Mouse (Mus musculus): ENCODE measurements at regions not wholly inside any gene's neighbourhood (a gene's known extent, or its start where the extent isn't known, plus 50 kb on each side); places are given as distances from the start of the nearest gene placed in this dataset.
"Not testable (repeated sequence)": the region's sequence is repeated elsewhere in the genome, so short reads cannot be mapped to it uniquely, and the experiment has no call there.

DNA sequence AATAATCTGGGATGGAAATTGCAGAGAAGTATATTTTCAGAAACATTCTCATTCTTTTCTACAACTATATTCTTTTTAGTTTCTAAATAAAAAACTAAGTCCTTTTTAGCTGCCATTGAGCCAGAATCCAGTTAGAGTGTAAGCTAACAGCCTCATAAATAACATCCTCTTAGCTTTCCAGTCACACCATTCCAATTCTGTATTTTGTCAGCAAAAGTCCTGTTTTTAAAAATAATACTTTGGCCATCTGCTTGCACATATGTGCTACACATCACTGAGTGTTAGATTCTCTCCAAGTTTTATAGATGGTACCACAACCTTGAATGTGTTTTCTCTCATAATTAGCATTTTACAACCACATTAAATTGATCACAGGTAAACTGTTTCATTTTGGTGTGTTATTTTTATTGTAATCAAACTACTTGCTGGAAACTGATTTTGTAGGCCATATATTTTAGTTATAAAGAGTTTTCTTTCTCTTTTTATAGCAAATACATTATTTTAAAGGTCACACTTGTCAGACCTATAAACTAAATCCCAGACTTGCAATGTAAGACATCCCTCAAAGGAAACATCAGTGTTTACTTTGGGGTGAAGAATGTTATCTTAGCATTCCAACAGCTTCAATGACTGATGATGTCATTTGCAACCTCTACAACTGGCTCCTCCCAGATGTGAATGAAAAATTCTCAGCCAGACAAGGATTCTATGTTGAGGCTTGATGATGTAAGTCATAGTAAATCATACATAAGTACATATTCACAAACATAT, 1878.9 kb upstream of the Flrt2 start:
- DNase-seq (ENCODE audit: extremely low spot score) = no peak

DNA sequence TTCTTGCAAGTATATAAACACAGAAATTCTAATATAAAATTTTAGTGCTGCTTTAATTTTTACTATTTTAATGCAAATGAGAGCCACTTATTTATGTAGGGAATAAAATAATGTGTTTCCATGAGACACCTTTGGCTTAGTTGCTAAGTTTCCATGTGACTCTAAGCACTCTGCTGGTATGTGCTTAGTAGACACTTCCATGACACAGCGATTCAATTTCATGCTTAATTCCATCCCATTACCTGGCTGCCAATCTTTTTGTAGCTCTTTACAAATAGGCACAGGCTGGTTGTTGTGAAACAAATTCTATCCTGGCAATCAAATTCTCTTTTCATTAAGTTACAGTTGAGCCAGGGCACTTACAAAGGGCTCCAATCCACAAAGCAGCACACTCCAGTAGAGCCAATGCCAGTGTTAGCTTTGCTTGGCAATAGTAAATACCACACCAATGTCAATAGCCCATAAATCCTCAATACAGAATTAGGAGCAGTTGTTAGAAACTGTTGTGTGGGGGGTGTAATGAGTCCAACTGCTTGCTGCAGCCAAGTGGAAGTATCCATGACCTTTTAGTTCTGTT, 1841.0 kb upstream of the Flrt2 start:
- no peak for DNase-seq (ENCODE audit: extremely low spot score)

DNA sequence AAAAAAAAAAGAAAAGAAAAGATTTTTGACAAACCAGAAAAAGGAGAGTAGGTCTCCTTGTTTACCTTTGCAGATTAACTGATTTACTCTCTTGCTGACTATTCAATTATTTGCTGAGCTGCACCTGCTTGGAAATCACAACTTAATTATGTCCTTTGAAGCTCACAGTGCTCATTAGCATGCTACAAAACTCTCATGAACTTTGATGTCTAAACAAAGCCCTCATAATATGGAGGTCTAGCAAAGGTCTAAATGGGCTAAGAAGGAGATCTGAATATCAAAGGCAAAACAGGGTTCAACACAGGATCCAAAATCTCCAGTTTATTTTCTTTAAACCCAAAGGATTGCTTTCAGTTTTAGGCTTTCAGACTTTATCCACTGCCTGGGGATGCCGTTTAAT, 1840.4 kb upstream of the Flrt2 start:
- no peak for DNase-seq (ENCODE audit: extremely low spot score)

DNA sequence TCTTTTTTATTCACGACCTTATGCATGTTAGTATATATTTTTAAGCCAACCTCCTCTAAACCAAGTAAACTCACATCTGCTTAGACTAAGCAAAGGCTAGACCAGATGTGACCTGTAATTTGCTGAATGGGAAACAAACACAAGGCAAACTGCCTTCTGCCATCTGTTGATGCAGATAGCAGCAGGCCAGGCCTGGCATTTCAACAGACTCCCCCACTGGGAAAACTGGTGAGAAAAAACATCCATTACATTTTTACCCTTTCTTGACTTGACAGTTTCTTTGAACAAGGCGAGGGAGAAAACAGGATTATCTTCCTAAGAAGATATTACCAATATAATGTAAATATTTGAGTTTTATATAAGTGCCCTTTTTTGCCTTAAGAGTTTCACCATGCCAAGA, 1806.1 kb upstream of the Flrt2 start:
- DNase-seq (ENCODE audit: extremely low spot score) = peak; percentile 5

DNA sequence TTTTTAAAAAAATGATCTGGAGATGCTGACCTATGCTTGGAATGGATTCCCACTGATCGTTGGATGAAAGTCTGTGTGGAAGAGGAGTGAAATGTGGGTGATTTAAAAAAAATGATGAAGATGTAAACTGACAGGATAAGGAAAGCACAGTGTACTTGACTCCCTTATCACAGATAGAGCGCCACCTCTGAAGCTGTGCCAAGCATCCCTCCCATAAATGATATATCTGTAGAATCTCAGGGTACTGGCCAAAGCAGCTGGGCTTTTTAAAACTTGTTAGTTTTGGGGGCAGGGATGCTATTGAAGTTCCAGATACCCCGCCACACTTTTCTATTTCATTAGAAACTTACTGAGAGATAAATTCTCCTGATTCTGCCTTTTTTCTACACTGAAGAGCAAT, 1801.9 kb upstream of the Flrt2 start:
- no peak for DNase-seq (ENCODE audit: extremely low spot score)

DNA sequence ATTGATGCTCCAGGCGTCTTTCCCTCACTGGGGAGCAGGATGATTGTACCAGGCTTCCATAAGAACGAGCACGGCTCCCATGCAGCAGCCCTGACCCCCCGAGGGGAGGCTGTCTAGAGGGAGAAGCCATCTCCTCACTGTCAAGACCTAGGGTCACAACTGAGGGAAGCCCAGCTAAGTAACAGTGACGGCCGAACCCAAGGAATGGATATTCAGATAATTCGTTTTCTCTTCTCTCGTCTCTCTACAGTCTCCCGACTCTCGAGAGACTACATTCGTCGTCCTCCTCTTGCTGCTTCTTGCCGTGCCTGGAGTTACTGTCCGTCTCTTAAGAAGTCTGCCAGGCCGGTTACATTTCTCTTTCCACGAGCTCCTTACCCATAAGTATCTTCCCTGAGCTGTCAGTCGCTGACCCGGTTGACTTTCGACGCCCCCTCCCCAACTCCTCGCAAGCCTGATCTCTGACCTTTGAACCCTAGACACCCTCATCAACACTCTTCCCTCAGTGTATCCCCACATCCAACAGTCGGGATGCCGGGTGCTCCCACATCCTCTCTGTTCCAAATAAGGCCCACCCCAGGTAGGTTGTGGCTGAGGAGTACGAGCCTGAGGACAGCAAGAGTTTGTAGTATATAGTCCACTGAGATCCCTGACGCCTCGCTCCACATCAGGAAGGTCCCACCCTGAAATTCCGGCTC, 1763.3 kb upstream of the Flrt2 start:
- DNase-seq (ENCODE audit: extremely low spot score) = not testable (repeated sequence)

DNA sequence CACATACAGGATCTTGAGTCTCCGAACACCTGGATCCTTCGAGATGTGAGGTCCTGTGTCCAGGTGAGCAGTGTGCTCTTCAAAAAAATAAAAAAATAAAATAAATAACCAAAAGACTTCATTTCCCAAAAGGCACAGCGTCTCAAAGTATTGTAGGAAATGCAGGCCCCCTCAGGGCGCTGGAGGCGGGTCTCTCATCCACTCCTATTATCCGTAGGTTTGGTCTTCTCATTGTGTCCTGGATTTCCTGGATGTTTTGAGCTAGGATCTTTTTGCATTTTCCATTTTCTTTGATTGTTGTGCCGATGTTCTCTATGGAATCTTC, 1762.8 kb upstream of the Flrt2 start:
- DNase-seq (ENCODE audit: extremely low spot score) = not testable (repeated sequence)

DNA sequence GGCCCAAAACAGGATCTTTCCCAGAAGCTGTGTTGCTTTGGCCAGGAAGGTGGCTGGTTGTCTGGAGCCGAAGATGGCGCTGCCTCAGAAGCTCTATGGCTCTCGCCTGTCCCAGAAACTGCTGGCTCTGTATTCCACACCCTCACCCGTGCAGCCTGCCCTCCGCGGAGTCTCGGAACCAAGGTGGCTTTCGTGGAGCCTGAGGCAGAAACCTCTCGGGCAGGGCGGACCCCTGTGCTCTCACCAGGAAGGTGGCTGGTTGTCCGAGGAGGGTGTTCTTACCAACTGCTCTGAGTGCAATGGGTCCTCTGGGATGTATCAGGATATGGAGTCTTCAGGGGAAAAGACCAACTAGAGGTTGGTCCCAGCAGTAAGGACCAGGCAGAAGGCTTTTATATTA, 1761.8 kb upstream of the Flrt2 start:
- DNase-seq (ENCODE audit: extremely low spot score) = not testable (repeated sequence)

DNA sequence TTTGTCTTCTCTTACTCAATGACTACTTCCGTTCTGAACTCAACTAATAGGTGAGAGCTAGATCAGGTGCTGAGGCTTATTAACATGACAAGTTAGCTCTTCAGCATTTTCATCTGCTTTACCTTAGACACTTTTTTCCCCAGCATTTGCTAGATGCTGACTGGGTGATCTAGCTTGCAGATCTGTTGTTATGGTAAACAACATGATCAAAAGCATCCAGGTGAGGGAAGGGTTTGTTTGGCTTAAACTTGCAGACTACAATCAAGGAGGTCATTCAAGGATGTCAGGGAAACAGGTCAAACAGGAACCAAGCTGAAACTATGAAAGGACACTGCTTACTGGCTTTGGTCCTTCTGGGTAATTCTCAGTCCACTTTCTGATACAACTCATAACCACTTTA, 1731.2 kb upstream of the Flrt2 start:
- no peak for DNase-seq (ENCODE audit: extremely low spot score)

DNA sequence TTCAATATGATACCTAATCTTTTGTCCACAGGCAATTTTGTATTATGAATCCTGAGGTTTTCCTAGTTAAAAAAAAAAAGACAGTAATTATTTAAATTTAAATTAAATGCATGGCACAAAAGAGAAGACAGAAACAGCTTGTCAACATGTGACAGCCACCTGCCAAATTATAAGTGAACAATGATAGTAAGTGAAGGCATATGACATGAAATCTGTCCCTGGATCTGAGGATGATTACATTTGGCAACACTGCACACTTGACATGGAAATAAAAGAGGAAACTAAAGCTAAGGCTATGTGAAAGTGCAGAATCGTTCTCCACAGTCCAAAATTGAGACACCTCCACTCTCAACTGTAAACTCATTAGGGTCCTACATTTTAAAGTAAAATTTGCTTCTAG, 1710.7 kb upstream of the Flrt2 start:
- no peak for DNase-seq (ENCODE audit: extremely low spot score)

DNA sequence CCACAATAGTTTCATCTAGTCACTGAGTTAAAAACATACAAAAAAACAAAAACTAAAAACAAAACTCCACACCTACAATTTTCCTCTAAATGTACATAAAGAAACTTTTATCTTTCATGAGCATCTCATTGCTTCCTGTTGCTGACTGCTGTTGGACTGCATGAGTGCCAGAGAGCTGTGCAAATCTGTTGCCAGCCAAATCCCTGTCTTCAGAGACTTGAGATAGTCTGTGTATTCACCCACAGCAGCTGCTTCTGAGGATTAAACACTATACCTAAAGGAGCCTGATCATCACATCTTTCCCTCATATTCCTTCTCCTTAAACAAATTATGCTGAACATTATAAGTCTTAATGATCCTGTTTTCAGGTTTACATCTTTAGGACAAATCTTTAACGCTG, 1700.5 kb upstream of the Flrt2 start:
- no peak for DNase-seq (ENCODE audit: extremely low spot score)

DNA sequence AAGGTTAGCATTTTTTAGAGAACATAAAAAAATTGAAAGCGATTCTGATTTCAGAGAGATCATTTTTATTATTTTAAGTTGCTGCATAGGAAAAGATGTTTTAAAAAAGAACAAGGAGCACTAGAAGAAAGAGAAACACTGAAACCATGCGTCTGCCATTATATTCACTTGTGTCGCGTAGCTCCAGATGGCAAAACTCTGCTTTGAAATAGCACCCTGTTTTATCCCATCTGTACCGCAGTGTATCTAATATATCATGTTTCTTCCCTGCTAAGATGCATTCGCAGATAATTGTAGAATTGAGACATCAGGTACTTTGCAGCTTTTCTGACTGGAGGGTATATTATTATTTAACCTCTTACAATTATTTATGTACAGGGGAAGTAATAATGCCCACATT, 1698.2 kb upstream of the Flrt2 start:
- no peak for DNase-seq (ENCODE audit: extremely low spot score)

DNA sequence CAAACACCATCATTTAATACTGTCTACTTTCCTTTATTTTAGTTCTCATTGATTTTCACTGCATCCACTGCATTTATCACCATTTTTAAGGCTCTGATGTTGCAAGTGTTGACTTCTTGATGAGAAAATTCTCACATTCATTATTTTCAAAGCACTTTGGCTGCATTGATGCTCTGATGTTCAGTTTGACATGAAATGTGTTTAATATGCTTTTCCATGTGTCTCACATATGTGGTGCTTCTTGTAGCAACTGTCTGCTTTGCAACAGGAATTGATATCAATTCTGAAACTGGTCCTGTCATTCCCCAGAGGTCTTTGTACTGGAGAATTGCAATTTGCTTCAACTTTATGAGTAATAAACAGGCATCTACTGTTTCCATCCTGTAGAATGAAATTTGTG, 1676.1 kb upstream of the Flrt2 start:
- no peak for DNase-seq (ENCODE audit: extremely low spot score)

DNA sequence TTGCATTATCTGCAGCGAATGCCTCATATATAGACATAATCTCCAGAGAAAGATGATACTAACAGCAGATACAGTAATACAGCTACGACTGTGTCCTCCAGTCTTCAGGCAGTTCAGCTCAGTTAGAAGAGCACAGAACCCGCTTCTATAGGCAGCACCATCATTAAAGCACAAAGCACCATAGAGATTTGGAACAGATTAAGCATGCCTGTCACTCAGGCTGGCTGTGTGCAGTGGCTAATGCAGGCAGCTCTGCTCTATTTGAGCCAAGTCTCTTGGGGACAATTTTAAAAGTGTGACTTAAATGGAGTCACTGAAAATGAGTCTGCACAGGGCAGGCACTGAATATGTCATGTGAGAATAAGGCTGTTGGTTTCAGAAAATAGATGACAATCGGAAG, 1660.7 kb upstream of the Flrt2 start:
- no peak for DNase-seq (ENCODE audit: extremely low spot score)

DNA sequence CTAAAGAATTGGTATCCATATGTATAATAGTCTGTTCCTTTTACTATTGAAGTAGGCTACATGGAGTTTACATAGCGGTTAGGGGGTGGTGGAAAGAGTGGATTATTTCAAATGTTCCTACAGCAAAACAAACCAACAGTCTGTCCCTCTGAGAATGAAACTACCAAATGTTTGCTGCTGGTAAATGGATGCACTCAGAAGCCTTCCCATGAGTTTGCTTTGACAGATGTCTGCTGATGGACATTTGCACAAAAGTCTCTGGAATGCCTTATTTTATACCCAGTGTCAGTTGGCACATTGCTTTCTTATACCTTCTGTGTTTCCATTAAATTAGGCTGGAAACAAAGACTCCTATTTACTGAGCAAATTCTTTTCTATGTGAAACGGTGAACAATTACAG, 1644.1 kb upstream of the Flrt2 start:
- DNase-seq (ENCODE audit: extremely low spot score) = no peak

DNA sequence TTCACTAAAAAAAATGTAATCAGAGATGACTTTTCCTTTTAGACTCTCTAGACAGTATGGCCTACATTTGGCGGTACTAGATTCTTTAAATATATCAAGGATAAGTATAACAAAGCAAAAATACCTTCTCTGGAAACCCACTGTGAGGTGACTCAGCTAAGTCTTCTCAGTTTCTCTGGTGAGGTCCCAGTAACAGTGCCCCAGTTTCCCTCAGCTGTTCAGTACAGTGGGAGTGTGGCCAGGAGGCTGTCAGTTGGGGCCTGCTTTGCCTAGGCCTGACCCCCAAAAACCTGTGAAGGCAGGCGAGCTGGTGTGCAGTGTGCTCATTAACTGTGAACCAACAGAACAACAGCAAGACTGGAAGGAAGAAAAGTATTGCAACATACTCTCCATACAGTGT, 1634.3 kb upstream of the Flrt2 start:
- DNase-seq (ENCODE audit: extremely low spot score) = no peak

DNA sequence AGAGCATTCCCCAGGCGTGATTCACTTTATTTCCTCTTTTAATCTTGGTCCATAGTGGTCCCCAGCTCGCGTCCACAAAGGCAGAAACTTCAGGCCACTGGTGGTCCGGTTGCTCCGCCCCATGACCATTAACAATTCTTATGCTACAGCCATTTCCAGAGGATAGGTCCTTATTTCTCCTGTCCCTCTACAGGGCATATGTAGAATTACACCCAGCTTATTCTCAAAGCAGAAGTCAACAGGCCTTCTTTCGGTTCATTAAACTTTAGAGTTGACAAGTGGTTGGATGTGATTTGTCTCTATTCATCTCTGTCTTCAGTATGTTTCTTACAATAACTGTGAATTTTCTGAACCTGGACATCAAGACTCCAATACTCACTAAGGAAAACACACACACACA, 1632.4 kb upstream of the Flrt2 start:
- DNase-seq (ENCODE audit: extremely low spot score) = no peak

DNA sequence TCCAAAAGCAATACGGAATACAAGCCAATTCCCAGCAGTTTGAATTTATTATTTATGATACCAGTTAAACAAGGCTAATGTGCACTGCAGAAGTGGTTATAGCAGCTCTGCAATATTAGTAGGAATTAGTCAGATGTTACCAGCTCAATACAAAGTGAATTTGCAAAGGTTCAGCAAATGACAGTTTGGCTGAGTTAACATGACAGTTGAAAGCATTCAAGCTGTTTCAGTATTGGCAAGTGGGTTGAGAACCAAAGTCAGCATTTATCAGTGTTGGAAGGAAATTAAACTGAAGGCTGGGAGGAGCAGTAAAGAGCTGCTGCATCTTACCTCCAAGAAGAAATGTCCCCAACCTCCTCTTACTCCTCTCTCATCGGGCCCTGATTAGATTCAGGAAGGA, 1631.7 kb upstream of the Flrt2 start:
- no peak for DNase-seq (ENCODE audit: extremely low spot score)

DNA sequence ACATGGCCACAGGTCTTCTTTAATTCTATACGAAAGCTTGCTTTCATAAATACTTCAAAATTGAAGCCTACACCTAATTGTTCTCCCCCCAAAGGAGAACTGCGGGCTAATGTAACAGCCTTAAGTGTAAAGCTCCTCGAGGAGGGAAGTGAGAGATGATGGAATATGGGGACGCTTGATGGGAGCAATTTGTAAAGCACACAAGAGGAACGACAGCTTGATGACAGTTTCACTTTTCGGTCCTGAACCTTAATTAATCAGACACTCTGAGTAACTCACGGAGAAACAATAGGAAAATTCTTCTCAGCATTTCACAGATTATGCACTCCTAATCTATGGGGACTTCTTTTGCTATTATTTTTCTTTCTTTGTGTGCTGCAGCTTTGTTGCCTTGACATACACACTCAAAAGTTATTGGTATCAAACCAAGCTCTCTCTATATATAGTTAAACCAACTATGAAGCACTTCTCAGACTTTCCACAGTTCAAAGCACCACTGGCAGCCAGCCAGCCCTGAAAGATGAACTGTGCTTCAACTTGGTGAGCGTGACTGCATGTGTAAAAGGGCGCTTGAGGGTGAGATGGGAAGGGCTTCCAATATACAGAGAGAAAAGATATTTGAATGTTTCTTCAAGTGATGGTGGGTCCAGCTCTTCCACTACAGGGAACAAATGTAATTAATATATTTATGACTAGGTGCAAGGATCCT, 1625.4 kb upstream of the Flrt2 start:
- DNase-seq (ENCODE audit: extremely low spot score) = no peak

DNA sequence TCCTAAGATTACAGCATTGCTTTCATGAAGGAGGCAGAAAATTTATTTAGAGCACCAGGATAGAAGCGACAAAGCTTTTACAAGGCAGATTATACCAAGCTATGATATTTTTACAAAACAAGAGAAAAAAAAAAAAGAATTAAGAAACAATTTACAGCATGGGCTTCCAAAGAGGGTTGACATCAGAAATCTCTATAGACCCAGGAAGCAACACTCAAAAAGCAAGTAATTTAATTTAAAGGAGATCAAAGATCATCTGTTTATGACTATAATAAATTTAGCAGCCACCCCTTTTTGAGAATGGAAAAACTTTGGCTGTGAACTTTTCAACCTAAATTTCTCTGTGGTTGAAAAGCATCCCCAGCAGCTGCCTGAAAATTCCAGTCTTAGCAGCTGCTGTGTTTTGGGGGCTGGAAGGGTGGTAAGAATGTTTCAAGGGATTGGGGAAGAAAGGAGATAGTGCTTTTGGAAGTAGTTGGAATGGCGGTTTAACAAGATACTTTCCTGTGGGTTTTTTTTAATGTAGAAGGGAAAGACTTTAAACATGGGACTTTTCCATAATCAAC, 1621.0 kb upstream of the Flrt2 start:
- no peak for DNase-seq (ENCODE audit: extremely low spot score)

DNA sequence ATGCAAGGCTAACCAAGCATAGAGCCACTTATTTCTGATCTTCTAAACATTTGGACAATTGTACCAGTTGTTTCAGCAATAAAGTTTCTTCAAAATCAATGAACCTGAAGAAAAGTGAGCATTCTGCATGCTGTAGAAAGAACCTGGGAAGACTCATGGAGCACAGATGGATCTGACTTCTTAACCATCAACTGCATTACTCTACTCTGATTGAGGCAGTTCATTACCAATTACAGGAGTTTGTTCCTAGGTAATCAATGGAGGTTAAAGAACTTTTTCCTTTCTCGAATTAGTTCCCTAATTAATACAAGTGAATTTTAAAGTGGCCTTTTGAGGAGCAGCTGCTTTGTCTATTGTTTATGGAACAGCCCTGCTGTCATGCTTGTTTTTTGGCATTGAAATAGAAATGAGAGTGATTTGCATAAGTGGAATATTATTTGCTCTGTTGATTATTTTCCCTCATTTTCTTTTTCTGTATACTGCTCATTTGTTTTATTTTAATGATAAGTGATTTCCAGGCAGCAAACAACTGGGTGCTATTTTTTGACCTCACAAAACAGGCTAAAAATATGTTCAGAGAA, 1586.4 kb upstream of the Flrt2 start:
- no peak for DNase-seq (ENCODE audit: extremely low spot score)

DNA sequence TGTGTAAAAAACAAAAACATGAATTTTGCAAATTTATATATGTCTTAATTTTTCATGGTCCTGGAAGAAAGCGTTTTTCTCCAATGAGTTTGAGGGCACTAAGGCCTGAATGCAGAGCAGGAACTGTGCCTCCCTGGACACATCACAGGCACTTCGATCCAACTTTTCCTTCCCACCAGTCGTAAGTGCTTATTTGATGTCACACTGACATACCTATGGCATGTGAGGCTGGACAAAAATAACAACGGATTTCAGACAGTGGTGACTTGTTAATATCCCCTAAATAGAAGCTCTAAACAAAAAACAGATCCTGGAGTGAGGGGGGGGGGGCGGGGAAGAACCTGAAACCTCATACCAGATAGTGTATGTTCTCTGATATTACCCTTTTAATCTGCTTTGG, 1541.9 kb upstream of the Flrt2 start:
- no peak for DNase-seq (ENCODE audit: extremely low spot score)

Measured in embryo, embryonic 9.5 days (tissue).